Mouse (Mus musculus): ENCODE measurements around the gene Pde9a.
A peak's percentile ranks its signal among the peaks of the same experiment; 100 is the strongest.

Gene Pde9a

DNA sequence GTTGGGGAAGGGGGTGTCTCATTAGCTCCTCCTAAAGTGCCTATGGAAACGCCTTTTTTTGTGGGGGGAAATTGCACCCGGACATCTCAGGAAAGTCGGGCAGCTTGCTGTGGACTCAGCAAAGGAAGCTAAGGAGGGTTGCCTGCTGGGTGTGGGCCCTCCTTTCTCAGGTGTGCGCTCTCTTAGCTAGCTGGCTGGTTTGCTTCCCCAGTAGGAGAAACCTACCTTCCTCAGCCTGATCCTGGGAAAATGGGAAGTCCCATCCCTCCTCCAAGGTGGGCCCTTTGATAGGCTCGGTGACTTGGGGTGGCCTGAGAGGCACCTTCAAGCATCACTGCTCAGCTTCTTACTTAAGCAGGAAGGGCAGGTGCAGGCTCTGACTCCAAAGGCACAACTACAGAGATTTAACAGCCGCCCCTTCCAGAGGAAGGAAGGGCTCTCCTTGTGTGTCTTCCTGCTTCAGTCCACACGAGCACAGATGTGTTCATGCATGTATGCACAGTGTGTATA is 811 bp downstream of the Pde9a start:
- DNase-seq (ENCODE audit: low read depth, low spot score), result peak; percentile 14

DNA sequence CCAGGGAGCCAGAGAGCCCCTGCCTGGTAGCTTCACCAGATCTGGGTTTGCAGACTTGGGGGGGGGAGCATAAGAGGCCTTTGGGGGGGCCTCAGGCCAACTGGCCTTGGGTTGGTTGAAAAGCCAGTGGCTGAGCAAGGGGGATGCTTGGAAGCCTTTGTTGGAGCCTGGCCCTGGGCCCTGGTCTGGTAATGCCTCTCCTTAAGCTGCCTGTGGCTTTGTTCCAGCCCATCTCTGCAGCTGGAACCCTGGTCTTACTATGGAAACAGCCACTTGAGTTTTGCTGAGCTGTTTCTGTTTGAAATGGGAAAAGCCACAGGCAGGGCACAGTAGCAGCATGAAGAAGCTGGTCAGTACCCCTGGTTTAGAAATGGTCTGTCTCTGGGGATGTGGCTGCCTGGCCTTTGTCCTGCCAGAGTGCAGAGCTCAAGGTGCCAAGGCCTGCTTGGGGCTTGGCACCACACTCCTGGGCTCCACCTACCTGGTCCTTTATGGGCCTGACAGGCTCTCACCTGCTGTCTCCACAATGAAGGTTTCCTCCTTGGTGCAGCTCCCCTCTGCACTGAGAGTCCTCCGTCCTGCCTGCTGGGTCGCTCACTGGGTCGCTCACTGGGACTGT is 3.5 kb downstream of the Pde9a start:
- DNase-seq (ENCODE audit: low read depth, low spot score), result no peak

DNA sequence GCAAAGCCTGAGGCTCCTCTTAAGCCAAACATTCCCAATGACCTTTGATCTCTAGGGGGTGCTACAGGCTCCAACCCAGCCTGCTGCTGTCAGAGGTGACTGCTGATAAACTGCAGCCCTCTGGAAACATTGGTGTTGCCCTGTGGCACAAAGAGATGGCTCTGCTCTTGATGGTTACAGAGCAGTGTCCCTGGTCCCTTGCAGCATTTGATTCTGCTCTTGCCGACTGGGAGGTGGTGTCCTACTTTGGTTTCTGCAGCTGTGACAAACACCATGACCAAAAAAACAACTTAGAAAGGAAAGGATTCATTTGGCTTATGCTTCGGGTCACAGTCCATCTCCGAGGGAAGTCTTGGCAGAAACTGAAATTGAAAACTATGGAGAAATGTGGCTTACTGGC is 5.5 kb downstream of the Pde9a start:
- no peak for DNase-seq (ENCODE audit: low read depth, low spot score)

- no peak for DNase-seq (ENCODE audit: low read depth, low spot score)
Observed at GRCm38 (mm10) chr17:31392041-31392440, 6.0 kb downstream of the Pde9a start.

GRCm38 (mm10) chr17:31393811-31394210 is 7.8 kb downstream of the Pde9a start:
- DNase-seq (ENCODE audit: low read depth, low spot score), result no peak

DNA sequence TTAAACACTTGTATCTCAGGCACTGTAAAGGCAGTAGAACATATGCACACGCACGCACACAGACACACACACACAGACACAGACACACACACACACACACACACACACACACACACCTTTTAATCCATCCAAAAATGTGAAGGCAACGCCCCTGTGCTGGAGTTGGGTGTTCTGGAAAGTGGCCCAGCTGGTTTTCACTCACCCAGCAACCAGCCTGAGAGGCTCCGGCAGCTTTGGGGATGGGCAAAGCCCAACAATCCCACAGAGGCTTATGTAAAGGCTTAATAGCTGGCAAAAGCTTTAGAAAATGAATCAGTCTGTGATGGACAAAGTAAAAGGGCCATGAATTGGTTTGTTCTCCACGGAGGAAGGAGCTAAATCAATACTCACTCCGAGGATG is 14.3 kb downstream of the Pde9a start:
- DNase-seq (ENCODE audit: low read depth, low spot score), result no peak

DNA sequence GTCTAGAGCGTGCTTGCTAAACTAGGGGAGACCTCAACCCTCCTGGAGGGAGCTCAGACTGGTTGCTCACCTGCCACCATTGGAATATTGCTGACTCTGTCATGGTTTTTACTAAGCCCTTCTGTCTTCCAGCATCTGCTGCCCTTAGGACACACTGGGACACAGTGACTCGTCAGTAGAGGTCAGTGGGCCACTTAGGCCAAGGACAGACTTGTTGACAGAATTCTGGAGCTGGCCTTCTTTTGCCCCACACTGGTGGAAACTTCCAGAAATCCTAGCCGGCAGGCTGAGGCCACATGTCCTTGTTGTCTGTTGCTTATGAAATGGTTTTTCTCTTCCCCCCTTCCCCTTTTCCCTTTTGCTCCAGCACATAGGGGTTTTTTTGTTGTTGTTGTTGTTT is 15.2 kb downstream of the Pde9a start:
- no peak for DNase-seq (ENCODE audit: low read depth, low spot score)

- DNase-seq (ENCODE audit: low read depth, low spot score), result no peak
Observed at GRCm38 (mm10) chr17:31402713-31403112, 16.7 kb downstream of the Pde9a start.

- DNase-seq (ENCODE audit: low read depth, low spot score), result no peak
Observed at GRCm38 (mm10) chr17:31405694-31406227, 19.8 kb downstream of the Pde9a start.

GRCm38 (mm10) chr17:31409741-31410350 is 23.8 kb downstream of the Pde9a start:
- peak; percentile 70 for DNase-seq (ENCODE audit: low read depth, low spot score)

GRCm38 (mm10) chr17:31415258-31415657 is 29.2 kb downstream of the Pde9a start:
- no peak for DNase-seq (ENCODE audit: low read depth, low spot score)

GRCm38 (mm10) chr17:31418804-31419597 is 33.0 kb downstream of the Pde9a start:
- no peak for DNase-seq (ENCODE audit: low read depth, low spot score)

DNA sequence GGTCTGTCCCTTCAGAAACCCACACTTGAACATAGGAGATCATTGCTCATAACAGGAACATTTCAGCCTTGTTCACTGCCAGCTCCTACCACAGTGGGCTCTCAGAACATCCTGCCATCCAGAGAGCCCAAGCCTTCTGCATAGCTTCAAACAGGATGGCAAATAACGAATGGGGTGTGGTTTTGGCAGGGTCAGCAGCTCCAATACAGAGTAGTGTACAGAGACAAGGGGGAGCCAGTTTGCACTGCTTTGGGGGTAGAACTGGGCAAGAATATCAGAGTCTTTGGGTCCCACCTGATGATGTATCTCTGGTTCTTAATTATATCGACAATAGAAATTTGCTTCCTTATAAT is 33.6 kb downstream of the Pde9a start:
- no peak for DNase-seq (ENCODE audit: low read depth, low spot score)

DNA sequence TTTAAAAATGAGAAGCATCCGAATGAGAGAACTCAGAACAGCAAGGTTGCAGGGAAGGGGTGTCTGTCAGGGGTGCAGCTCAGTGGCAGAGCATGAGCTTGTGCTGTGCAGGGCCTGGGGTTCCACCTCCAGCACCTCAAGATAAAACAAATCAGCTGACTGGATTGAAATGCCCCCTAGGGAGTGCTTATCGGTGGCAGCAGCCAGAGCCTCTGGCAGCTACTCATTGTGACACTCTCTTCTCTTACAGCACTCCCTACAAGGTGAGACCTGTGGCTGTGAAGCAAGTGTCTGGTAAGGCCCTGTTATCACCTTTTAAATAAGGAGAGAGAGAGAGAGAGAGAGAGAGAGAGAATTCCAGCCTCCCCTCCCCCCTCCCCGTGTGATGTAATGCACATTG is 34.0 kb downstream of the Pde9a start:
- no peak for DNase-seq (ENCODE audit: low read depth, low spot score)

DNA sequence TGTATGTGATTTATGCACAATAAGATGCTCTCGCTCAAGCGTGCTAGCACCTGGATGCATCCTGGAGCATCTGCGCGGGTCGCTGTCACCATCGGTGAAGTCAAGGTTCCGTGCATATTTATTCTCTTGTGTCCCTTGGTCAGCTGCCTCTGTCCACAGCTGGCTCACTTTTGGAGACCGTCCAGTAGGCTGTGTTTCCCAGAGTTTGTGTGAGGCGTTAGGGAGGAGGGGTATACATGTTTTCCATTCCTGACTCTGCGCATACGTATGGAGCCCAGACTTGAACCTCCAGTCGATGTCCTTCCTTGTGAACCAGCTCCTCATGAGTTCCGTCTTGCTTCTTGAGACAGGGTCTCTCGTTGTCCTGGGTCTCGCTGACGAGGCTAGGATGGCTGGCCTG is 34.6 kb downstream of the Pde9a start:
- no peak for DNase-seq (ENCODE audit: low read depth, low spot score)

DNA sequence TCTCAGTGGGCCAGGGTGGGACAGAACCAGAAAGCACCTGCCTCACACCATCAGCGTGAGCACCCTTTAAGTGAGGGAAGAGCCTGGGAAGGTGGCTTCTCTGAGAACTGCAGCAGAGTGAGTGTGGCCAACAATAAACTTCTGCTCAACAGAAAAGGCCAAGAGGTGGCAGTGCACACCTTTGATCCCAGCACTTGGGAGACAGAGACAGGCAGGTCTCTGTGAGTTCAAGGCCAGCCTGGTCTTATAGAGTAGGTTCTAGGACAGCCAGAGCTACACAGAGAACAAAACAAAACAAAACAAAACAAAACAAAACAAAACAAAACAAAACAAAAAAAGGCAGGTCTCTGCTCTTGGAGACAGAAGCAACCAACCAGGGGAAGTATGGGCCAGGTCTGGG is 36.4 kb downstream of the Pde9a start:
- DNase-seq (ENCODE audit: low read depth, low spot score), result peak; percentile 66

DNA sequence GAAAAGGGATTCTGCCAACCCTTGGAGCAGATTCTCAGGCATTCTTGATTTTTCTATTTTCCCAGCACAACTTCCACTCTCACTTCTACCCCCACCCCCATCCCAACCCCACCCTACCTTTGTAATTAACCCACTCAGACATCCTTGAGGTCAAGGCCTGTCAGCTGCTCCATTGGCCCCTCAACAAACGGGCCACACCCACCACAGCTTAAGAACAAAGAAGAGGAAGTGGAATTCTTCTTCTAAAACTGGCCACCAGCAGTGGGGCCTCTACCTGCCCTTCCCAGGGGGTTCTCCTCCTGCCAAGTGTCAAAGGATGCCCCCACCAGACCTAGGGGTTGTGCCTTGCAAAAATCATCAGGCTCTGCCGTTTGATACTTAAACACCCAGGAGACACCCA is 37.0 kb downstream of the Pde9a start:
- peak; percentile 89 for DNase-seq (ENCODE audit: low read depth, low spot score)

- no peak for DNase-seq (ENCODE audit: low read depth, low spot score)
Observed at GRCm38 (mm10) chr17:31424358-31424757, 38.3 kb downstream of the Pde9a start.

- peak; percentile 92 for DNase-seq (ENCODE audit: low read depth, low spot score)
Observed at GRCm38 (mm10) chr17:31424798-31425197, 38.8 kb downstream of the Pde9a start.

- peak; percentile 75 for DNase-seq (ENCODE audit: low read depth, low spot score)
Observed at GRCm38 (mm10) chr17:31425827-31426698, 40.1 kb downstream of the Pde9a start.

- peak; percentile 80 for DNase-seq (ENCODE audit: low read depth, low spot score)
Observed at GRCm38 (mm10) chr17:31429402-31429801, 43.4 kb downstream of the Pde9a start.

GRCm38 (mm10) chr17:31432878-31433281 is 46.9 kb downstream of the Pde9a start:
- DNase-seq (ENCODE audit: low read depth, low spot score), result no peak

All from ES-CJ7 (cell line).